Mouse (Mus musculus) stomach, postnatal 0 days (tissue): ENCODE data around the gene Ugt2b5.
"Not testable (repeated sequence)": the region's sequence is repeated elsewhere in the genome, so short reads cannot be mapped to it uniquely, and the experiment has no call there.

Experiments
- CTCF ChIP-seq: IDR thresholded peaks from 2 replicates; pipeline ENCODE4 v1.5.1; 2016; ENCODE audit warnings: antibody characterized with exemption, low read depth, mild to moderate bottlenecking, moderate library complexity
- EP300 ChIP-seq: optimal IDR thresholded peaks from 2 replicates; pipeline ENCODE3; 2016; ENCODE audit warnings: antibody characterized with exemption

GRCm38 (mm10) chr5:87175780-87176179, 35.7 kb upstream of the Ugt2b5 start:
- not testable (repeated sequence) for TF ChIP-seq CTCF, EP300
